Mouse (Mus musculus) heart, postnatal 10 days (tissue): Measurements from ENCODE around the gene Lmntd2. TPM values are rescaled to one million over a fixed set of nuclear protein-coding genes. Genes with fewer than 3 reads are reported as not detected.

Experiments
- microRNA-seq, 2 experiments: library from miRNA; unstranded; fragments of <30 nt; microRNA quantifications; one replicate each; pipeline ENCODE4 v1.2.0; 2022
- total RNA-seq, 2 experiments: library from RNA; stranded (reverse); gene quantifications; 2 replicates each; pipeline ENCODE4 v1.2.3; 2021

The Lmntd2 gene
- total RNA-seq, 2 experiments from 2014 or later = not detected

Small RNAs within 50 kb of the gene (microRNA-seq; reads per million reads assigned to microRNA genes)
- gene Mir210 = 530 to 863 reads per million in 2 experiments

Other genes starting within 250 kb of the Lmntd2 start
- 1 to 10 TPM; 2.4 to 3.8 TPM for gene Ifitm1, start 246.9 kb downstream of the Lmntd2 start, total RNA-seq
- 100 to 1,000 TPM; 104 to 117 TPM for gene Ifitm3, start 203.3 kb downstream of the Lmntd2 start, total RNA-seq
- gene Ifitm6, start 196.2 kb downstream of the Lmntd2 start, total RNA-seq = under 1 TPM in 1 of 2 experiments, not detected in 1; 0.69 TPM
- not detected for gene Gm17387, start 184.9 kb downstream of the Lmntd2 start, total RNA-seq
- gene B4galnt4, start 153.0 kb downstream of the Lmntd2 start, total RNA-seq = under 1 TPM in 1 of 2 experiments, not detected in 1; 0.22 TPM
- under 1 TPM in 1 of 2 experiments, not detected in 1; 0.24 TPM for gene Pkp3, start 135.9 kb downstream of the Lmntd2 start, total RNA-seq
- gene Sigirr, start 113.5 kb downstream of the Lmntd2 start, total RNA-seq = 1 to 10 TPM; 6.7 to 8.2 TPM
- gene Ano9, start 96.3 kb downstream of the Lmntd2 start, total RNA-seq = under 1 TPM; 0.10 to 0.14 TPM
- gene Ptdss2, start 91.7 kb downstream of the Lmntd2 start, total RNA-seq = 10 to 100 TPM; 37.4 to 45.9 TPM
- 10 to 100 TPM; 72.9 to 75.3 TPM for gene Rnh1, start 41.2 kb downstream of the Lmntd2 start, total RNA-seq
- gene Hras, start 20.1 kb downstream of the Lmntd2 start, total RNA-seq = 100 to 1,000 TPM; 102 to 114 TPM
- gene Lrrc56, start 19.9 kb downstream of the Lmntd2 start, total RNA-seq = 1 to 10 TPM; 3.3 to 4.0 TPM
- 1 to 10 TPM; 1.9 to 4.9 TPM for gene Rassf7, start 1.8 kb upstream of the Lmntd2 start, total RNA-seq
- 10 to 100 TPM; 46.1 to 47.4 TPM for gene Phrf1, start 14.7 kb upstream of the Lmntd2 start, total RNA-seq
- 1 to 10 TPM; 1.7 TPM for gene Irf7, start 52.4 kb upstream of the Lmntd2 start, total RNA-seq
- gene Cdhr5, start 62.7 kb upstream of the Lmntd2 start, total RNA-seq = not detected
- gene Sct, start 65.1 kb upstream of the Lmntd2 start, total RNA-seq = under 1 TPM in 1 of 2 experiments, not detected in 1; 0.48 TPM
- not detected for gene Drd4, start 77.9 kb upstream of the Lmntd2 start, total RNA-seq
- gene Deaf1, start 113.6 kb upstream of the Lmntd2 start, total RNA-seq = 10 to 100 TPM; 25.0 to 27.0 TPM
- gene Tmem80, start 113.7 kb upstream of the Lmntd2 start, total RNA-seq = 10 to 100 TPM; 13.5 to 14.7 TPM
- gene Eps8l2, start 124.8 kb upstream of the Lmntd2 start, total RNA-seq = 1 to 10 TPM; 2.8 to 3.0 TPM
- 100 to 1,000 TPM; 137 to 155 TPM for gene Taldo1, start 178.1 kb upstream of the Lmntd2 start, total RNA-seq
- 10 to 100 TPM; 12.2 to 15.0 TPM for gene Gatd1, start 200.1 kb upstream of the Lmntd2 start, total RNA-seq
- 1 to 10 TPM; 1.6 TPM for gene Cend1, start 215.4 kb upstream of the Lmntd2 start, total RNA-seq
- 10 to 100 TPM; 53.3 to 59.8 TPM for gene Slc25a22, start 223.8 kb upstream of the Lmntd2 start, total RNA-seq
- gene Pidd1, start 229.9 kb upstream of the Lmntd2 start, total RNA-seq = 1 to 10 TPM; 2.3 to 3.5 TPM
- 1,000 to 10,000 TPM; 1,065 to 1,124 TPM for gene Rplp2, start 233.3 kb upstream of the Lmntd2 start, total RNA-seq
- 100 to 1,000 TPM; 244 to 353 TPM for gene Pnpla2, start 241.1 kb upstream of the Lmntd2 start, total RNA-seq
- gene Cracr2b, start 247.0 kb upstream of the Lmntd2 start, total RNA-seq = 10 to 100 TPM; 23.2 to 26.1 TPM